Mouse (Mus musculus) heart, adult 10 weeks (tissue): ENCODE results near the gene Amdhd1. TPM values are rescaled to one million over a fixed set of nuclear protein-coding genes. Genes with fewer than 3 reads are reported as not detected.

ENCODE experiments used
- polyA plus RNA-seq: library from polyadenylated mRNA; stranded (reverse); fragments of 350-450 nt; fragmentation: Illumina TruSeq; extraction: RNeasy Lipid Tissue Mini Kit (QIAGEN cat#74804); gene quantifications from one replicate; pipeline ENCODE4 v1.2.3, GENCODE M21; 2014; ENCODE audit warnings: low read depth, low replicate concordance

Gene Amdhd1
- not detected for polyA plus RNA-seq

DNA sequence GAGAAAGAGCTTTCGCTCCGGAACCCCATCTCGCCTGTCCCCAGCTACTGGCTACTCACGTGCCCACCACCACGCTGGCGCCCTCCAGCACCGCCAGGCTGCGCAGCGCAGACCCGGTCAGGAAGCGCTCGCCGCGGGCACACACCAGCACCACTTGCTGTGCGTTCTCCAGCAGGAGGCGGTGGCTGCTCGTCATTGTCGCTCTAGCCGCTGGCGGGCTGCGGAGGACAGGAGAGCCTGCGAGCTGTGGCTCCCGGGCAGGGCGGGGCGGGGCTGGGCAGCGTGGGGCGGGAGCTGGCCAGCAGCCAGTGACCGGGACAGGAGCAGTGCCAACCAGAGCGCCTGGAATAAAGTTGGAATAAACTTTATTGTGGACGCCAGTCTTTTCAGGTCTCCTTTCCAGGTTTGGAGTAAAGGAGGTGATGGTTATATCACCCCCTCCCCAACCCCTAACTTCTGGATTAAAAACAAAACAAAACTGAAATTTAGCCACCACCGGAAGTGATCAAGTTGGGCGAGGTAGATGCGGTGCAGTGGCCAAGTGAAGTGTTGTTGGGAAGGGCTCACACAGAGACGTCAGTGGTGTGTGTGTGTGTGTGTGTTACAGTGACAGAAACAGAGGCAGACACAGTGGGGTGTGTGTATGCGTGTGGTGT lies at the start of gene Amdhd1:
Gene Amdhd1, minus strand, starts transcription at position 259 of the 656 bp plus-strand sequence.

GRCm38 (mm10) chr10:93589281-93589848 lies 49.5 kb upstream of the Amdhd1 start, which contains the start of gene Snrpf:
Snrpf (minus strand) TSS chr10:93589706.

DNA sequence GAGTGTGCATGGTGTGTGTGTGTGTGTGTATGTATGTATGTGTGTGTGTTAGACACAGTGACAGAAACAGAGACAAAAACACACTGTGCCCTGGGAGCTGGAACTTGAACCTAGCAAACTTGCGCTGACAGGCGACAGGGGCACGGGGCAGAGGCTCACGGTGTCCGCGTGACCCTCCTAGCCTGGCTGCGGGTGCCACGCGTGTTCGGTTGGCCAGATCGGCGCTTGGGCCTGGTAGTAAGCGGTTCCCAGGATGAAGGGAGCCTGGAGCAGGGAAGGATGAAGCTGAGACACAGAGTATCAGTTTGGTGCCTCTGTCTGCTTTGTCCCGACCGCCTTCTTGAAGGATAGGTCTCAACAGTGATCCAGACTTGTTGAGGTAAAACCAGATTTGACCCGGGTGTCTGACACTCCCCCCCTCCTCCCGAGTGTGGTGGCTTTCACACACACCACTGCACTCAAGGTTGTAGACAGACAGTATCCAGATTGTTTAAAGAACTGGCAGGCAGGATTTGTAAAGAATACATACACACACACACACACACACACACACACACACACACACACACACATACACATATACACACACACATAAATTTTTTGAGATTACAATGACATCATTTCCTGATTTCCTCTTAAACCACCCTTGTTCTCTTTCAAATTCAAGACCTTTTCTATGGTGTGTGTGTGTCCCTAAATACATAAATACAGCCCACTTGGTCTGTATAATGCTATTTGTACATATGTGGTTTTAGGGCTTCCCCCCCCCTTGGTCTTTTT lies 788 bp upstream of the Amdhd1 start, which contains the start of gene Ccdc38:
Gene Ccdc38, plus strand, starts transcription at position 202 of the 780 bp plus-strand sequence.

DNA sequence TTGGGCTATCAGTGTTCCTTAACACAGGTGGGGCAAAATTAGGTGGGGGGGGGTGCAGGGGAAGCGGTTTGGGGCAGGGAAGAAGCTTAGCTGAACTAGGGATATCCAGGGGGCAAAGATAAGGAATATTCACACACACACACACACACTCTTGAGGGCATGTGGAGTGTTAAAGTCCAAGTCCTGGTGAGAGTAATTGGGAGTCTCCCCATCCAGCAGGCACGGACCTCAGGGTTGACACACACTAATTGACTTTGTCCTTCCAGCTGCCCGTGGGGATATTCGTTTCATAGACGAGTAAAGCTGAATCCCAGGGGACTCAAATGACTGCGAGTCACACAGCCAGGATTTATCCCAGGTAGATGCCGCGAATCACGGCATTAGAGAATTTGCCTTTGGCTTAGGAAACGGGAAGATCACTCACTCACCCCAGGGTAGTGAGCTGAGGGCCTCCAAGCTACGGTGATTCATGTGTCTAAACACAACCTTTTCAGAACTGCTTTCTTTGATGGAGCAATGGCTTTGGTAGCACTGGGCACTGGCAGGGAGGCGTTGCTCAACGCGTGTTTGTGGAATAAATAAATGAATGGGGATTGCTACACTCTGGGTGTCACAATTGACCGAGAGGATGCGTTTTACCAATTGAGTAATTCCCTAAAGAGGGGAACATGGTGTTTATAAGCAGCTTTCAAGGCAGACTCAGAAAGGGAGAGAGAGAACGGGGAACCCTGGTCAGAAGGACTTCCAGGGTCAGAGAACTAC lies 51.6 kb downstream of the Amdhd1 start, which contains the start of gene Hal:
Gene Hal, plus strand, starts transcription at position 703 of the 762 bp plus-strand sequence.

Other genes starting within 250 kb of the Amdhd1 start
- 23.5 TPM for gene Elk3, start 228.9 kb downstream of the Amdhd1 start, polyA plus RNA-seq
- gene Lta4h, start 86.6 kb downstream of the Amdhd1 start, polyA plus RNA-seq: 49.6 TPM
- 0.10 TPM for gene Hal, start 51.3 kb downstream of the Amdhd1 start, polyA plus RNA-seq
- gene Ccdc38, start 599 bp upstream of the Amdhd1 start, polyA plus RNA-seq: not detected
- 35.7 TPM for gene Snrpf, start 49.7 kb upstream of the Amdhd1 start, polyA plus RNA-seq
- 10.1 TPM for gene Ntn4, start 100.6 kb upstream of the Amdhd1 start, polyA plus RNA-seq